Mouse (Mus musculus) megakaryocyte, embryonic 14.5 days (primary cell): Measurements from ENCODE around the gene Taok1.

Experiments used
- FLI1 ChIP-seq: IDR thresholded peaks from 2 replicates; pipeline ENCODE4 v1.6.1; 2012; ENCODE audit warnings: low read length, inconsistent platforms, mixed read lengths
- GATA1 ChIP-seq: IDR thresholded peaks from 3 replicates; pipeline ENCODE4 v1.6.1; 2012; ENCODE audit warnings: mixed read lengths, low read length, inconsistent platforms, borderline replicate concordance

- TF ChIP-seq GATA1, result no peak
- no peak for TF ChIP-seq FLI1
Measured at GRCm38 (mm10) chr11:77491123-77491501, 116.5 kb downstream of the Taok1 start.
